Mouse (Mus musculus) thymus, postnatal 10 days (tissue): ENCODE results near the gene Tmem141.
A peak's percentile ranks its signal among the peaks of the same experiment; 100 is the strongest.

Experiments used
- DNase-seq, 2 experiments: peaks; one replicate each; pipeline ENCODE4 v3.0.0; 2021; ENCODE audit warnings: low spot score in 2 of 2

Gene Tmem141

GRCm38 (mm10) chr2:25577951-25578795 is 43.6 kb downstream of the Tmem141 start:
- DNase-seq, result no peak

GRCm38 (mm10) chr2:25576965-25577891 is 44.6 kb downstream of the Tmem141 start:
- DNase-seq, result no peak

- no peak for DNase-seq
Observed at GRCm38 (mm10) chr2:25576028-25576850, 45.6 kb downstream of the Tmem141 start.

GRCm38 (mm10) chr2:25575432-25576027 is 46.3 kb downstream of the Tmem141 start:
- DNase-seq, result peak; percentile 57 to 63

GRCm38 (mm10) chr2:25574579-25575431 is 47.0 kb downstream of the Tmem141 start, which contains the start of the genes Mamdc4 and Phpt1:
TSS of gene Mamdc4 (minus strand) at chr2:25574845.
TSS of gene Phpt1 (minus strand) at chr2:25575224.
- peak; percentile 93 to 96 for DNase-seq

GRCm38 (mm10) chr2:25574136-25574535 is 47.7 kb downstream of the Tmem141 start:
- peak in 1 of 2 experiments; percentile 32 for DNase-seq

- no peak for DNase-seq
Observed at GRCm38 (mm10) chr2:25573068-25573467, 48.7 kb downstream of the Tmem141 start.

GRCm38 (mm10) chr2:25571221-25571620 is 50.6 kb downstream of the Tmem141 start:
- DNase-seq, result no peak
